Mouse (Mus musculus) neural tube, embryonic 15.5 days (tissue): Measurements from ENCODE around the gene Adam22. TPM values are rescaled to one million over a fixed set of nuclear protein-coding genes. Genes with fewer than 3 reads are reported as not detected.

ENCODE experiments used
- ATAC-seq: fragments of 200-750 bp; cut with Nextera tagmentation; 2 replicates; pipeline ENCODE4 v1.8.0; 2017; ENCODE audit warnings: mild to moderate bottlenecking, moderate TSS enrichment, moderate library complexity; ENCODE audit not compliant: low FRiP score
- H3K27ac ChIP-seq: fragments of 300-500 bp; sonication (generic); replicated peaks from 2 replicates; pipeline ENCODE4 v1.5.1; 2015; ENCODE audit warnings: mild to moderate bottlenecking, inconsistent platforms
- H3K27me3 ChIP-seq: fragments of 300-500 bp; sonication (generic); replicated peaks from 2 replicates; pipeline ENCODE4 v1.6.1; 2015; ENCODE audit warnings: inconsistent platforms
- H3K36me3 ChIP-seq: fragments of 300-500 bp; sonication (generic); 2 replicates; pipeline ENCODE4 v1.6.1; 2015; ENCODE audit warnings: inconsistent platforms
- H3K4me1 ChIP-seq: fragments of 300-500 bp; sonication (generic); 2 replicates; pipeline ENCODE4 v1.6.1; 2015; ENCODE audit warnings: inconsistent platforms
- H3K4me2 ChIP-seq: fragments of 300-500 bp; sonication (generic); 2 replicates; pipeline ENCODE4 v1.6.1; 2015; ENCODE audit warnings: inconsistent platforms, mild to moderate bottlenecking, moderate library complexity
- H3K4me3 ChIP-seq: fragments of 300-500 bp; sonication (generic); replicated peaks from 2 replicates; pipeline ENCODE4 v1.5.1; 2015; ENCODE audit warnings: mild to moderate bottlenecking, inconsistent platforms
- H3K9ac ChIP-seq: fragments of 300-500 bp; sonication (generic); replicated peaks from 2 replicates; pipeline ENCODE4 v1.6.1; 2015; ENCODE audit warnings: mild to moderate bottlenecking, inconsistent platforms
- H3K9me3 ChIP-seq: fragments of 300-500 bp; sonication (generic); replicated peaks from 2 replicates; pipeline ENCODE4 v1.6.1; 2016; ENCODE audit warnings: inconsistent platforms
- WGBS: fragments of 180-500 bp; shearing (Covaris S2); methylation state at CpG from one replicate; pipeline ENCODE4 v1.1.7; 2015; ENCODE audit warnings: mixed read lengths; 5-methylcytosine and 5-hydroxymethylcytosine counted together
- polyA plus RNA-seq: library from polyadenylated mRNA; unstranded; fragments of >200 nt; fragmentation: Nextera tagmentation; extraction: Ambion mirVana; gene quantifications from 2 replicates; pipeline ENCODE4 v1.2.1, GENCODE M21; 2015

The Adam22 gene
- polyA plus RNA-seq, 1 experiment from 2014 or later: 42.3 TPM

GRCm38 (mm10) chr5:8312324-8312723 lies 55.6 kb downstream of the Adam22 start:
- no peaks in the 10 kb centered on the region for H3K36me3 ChIP-seq
- WGBS: 97% methylated on average over 2 of the region's 2 CpGs
- no peak overlapping the region for H3K27ac ChIP-seq
- no peak overlapping the region for H3K4me3 ChIP-seq
- no peak overlapping the region for H3K9ac ChIP-seq
- H3K27me3 ChIP-seq: no peaks in the 10 kb centered on the region
- no peaks in the 10 kb centered on the region; the same call in 1 of the 2 replicates for H3K4me1 ChIP-seq
- no peaks in the 10 kb centered on the region for H3K9me3 ChIP-seq
- H3K4me2 ChIP-seq: no peak overlapping the region
- ATAC-seq: no peak

GRCm38 (mm10) chr5:8310907-8311306 lies 57.1 kb downstream of the Adam22 start:
- no peak for ATAC-seq
- Histone ChIP-seq H3K4me1 (no peaks in the 10 kb centered on the region; the same call in 1 of the 2 replicates), H3K4me3 (no peak overlapping the region), H3K27me3 (no peaks in the 10 kb centered on the region), H3K36me3 (no peaks in the 10 kb centered on the region), H3K4me2 (no peak overlapping the region), H3K9me3 (no peaks in the 10 kb centered on the region), H3K27ac (no peak overlapping the region; the same call in 1 of the 2 replicates), H3K9ac (no peak overlapping the region)
- 80% methylated on average over 4 of the region's 4 CpGs for WGBS

GRCm38 (mm10) chr5:8297719-8298419 lies 70.1 kb downstream of the Adam22 start:
- H3K4me2 ChIP-seq: no peak overlapping the region
- no peak overlapping the region for H3K4me3 ChIP-seq
- ATAC-seq: peak; percentile 66; the same call in 1 of the 2 replicates
- H3K4me1 ChIP-seq: peaks cover 3% of the 10 kb centered on the region; the same call in 1 of the 2 replicates
- 55% methylated on average over 10 of the region's 10 CpGs for WGBS
- H3K27me3 ChIP-seq: no peaks in the 10 kb centered on the region
- no peak overlapping the region for H3K27ac ChIP-seq
- H3K9me3 ChIP-seq: no peaks in the 10 kb centered on the region
- no peaks in the 10 kb centered on the region for H3K36me3 ChIP-seq
- no peak overlapping the region for H3K9ac ChIP-seq

GRCm38 (mm10) chr5:8293287-8293686 lies 74.7 kb downstream of the Adam22 start:
- 7% methylated on average over 1 of the region's 1 CpGs for WGBS
- Histone ChIP-seq H3K27ac (no peak overlapping the region), H3K9me3 (no peaks in the 10 kb centered on the region), H3K4me1 (peaks cover 7% of the 10 kb centered on the region; the same call in 1 of the 2 replicates), H3K4me2 (no peak overlapping the region), H3K36me3 (no peaks in the 10 kb centered on the region), H3K27me3 (no peaks in the 10 kb centered on the region), H3K4me3 (no peak overlapping the region), H3K9ac (no peak overlapping the region)
- no peak for ATAC-seq

- H3K27me3 ChIP-seq: no peaks in the 10 kb centered on the region
- H3K27ac ChIP-seq: no peak overlapping the region
- no peak for ATAC-seq
- peaks cover 7% of the 10 kb centered on the region; the same call in 1 of the 2 replicates for H3K4me1 ChIP-seq
- no peak overlapping the region for H3K4me3 ChIP-seq
- H3K9ac ChIP-seq: no peak overlapping the region
- no peaks in the 10 kb centered on the region for H3K9me3 ChIP-seq
- H3K36me3 ChIP-seq: no peaks in the 10 kb centered on the region
- WGBS: 82% methylated on average over 1 of the region's 1 CpGs
- H3K4me2 ChIP-seq: no peak overlapping the region
Observed at GRCm38 (mm10) chr5:8291496-8291895, 76.5 kb downstream of the Adam22 start.

GRCm38 (mm10) chr5:8289678-8290614 lies 78.0 kb downstream of the Adam22 start:
- no peaks in the 10 kb centered on the region for H3K27me3 ChIP-seq
- peak overlapping the region; percentile 6; the same call in 1 of the 2 replicates for H3K27ac ChIP-seq
- H3K9me3 ChIP-seq: no peaks in the 10 kb centered on the region
- no peak overlapping the region for H3K4me2 ChIP-seq
- no peak overlapping the region for H3K9ac ChIP-seq
- no peaks in the 10 kb centered on the region for H3K36me3 ChIP-seq
- no peak overlapping the region for H3K4me3 ChIP-seq
- peaks cover 7% of the 10 kb centered on the region; the same call in 1 of the 2 replicates for H3K4me1 ChIP-seq
- no peak for ATAC-seq
- WGBS: 47% methylated on average over 6 of the region's 6 CpGs

- Histone ChIP-seq H3K4me3 (no peak overlapping the region), H3K4me1 (no peaks in the 10 kb centered on the region), H3K27me3 (no peaks in the 10 kb centered on the region), H3K9ac (no peak overlapping the region), H3K27ac (no peak overlapping the region), H3K4me2 (no peak overlapping the region), H3K36me3 (no peaks in the 10 kb centered on the region), H3K9me3 (no peaks in the 10 kb centered on the region)
- no peak for ATAC-seq
- 69% methylated on average over 5 of the region's 5 CpGs for WGBS
Observed at GRCm38 (mm10) chr5:8284123-8284522, 83.8 kb downstream of the Adam22 start.

- Histone ChIP-seq H3K4me2 (no peak overlapping the region), H3K4me3 (no peak overlapping the region), H3K9ac (no peak overlapping the region), H3K36me3 (no peaks in the 10 kb centered on the region), H3K27me3 (no peaks in the 10 kb centered on the region), H3K4me1 (no peaks in the 10 kb centered on the region), H3K9me3 (no peaks in the 10 kb centered on the region), H3K27ac (no peak overlapping the region)
- WGBS: 83% methylated on average over 1 of the region's 1 CpGs
- no peak for ATAC-seq
Observed at GRCm38 (mm10) chr5:8276141-8276540, 91.8 kb downstream of the Adam22 start.

- ATAC-seq: no peak
- no peak overlapping the region for H3K4me2 ChIP-seq
- H3K4me3 ChIP-seq: no peak overlapping the region
- no peaks in the 10 kb centered on the region for H3K27me3 ChIP-seq
- no peak overlapping the region for H3K9ac ChIP-seq
- WGBS: 96% methylated on average over 1 of the region's 1 CpGs
- no peak overlapping the region for H3K27ac ChIP-seq
- H3K9me3 ChIP-seq: no peaks in the 10 kb centered on the region
- H3K36me3 ChIP-seq: no peaks in the 10 kb centered on the region
- H3K4me1 ChIP-seq: no peaks in the 10 kb centered on the region
Observed at GRCm38 (mm10) chr5:8257366-8257765, 110.6 kb downstream of the Adam22 start.

- H3K4me3 ChIP-seq: no peak overlapping the region
- WGBS: 91% methylated on average over 4 of the region's 4 CpGs
- no peaks in the 10 kb centered on the region for H3K9me3 ChIP-seq
- H3K4me2 ChIP-seq: no peak overlapping the region
- no peaks in the 10 kb centered on the region for H3K36me3 ChIP-seq
- no peak overlapping the region for H3K27ac ChIP-seq
- H3K4me1 ChIP-seq: no peaks in the 10 kb centered on the region
- no peaks in the 10 kb centered on the region for H3K27me3 ChIP-seq
- no peak overlapping the region for H3K9ac ChIP-seq
- no peak for ATAC-seq
Observed at GRCm38 (mm10) chr5:8256487-8256886, 111.5 kb downstream of the Adam22 start.

GRCm38 (mm10) chr5:8244696-8245095 lies 123.3 kb downstream of the Adam22 start:
- 96% methylated on average over 7 of the region's 7 CpGs for WGBS
- ATAC-seq: no peak
- H3K27ac ChIP-seq: no peak overlapping the region
- no peaks in the 10 kb centered on the region for H3K27me3 ChIP-seq
- H3K36me3 ChIP-seq: no peaks in the 10 kb centered on the region
- no peaks in the 10 kb centered on the region for H3K9me3 ChIP-seq
- H3K9ac ChIP-seq: no peak overlapping the region
- H3K4me2 ChIP-seq: no peak overlapping the region
- H3K4me1 ChIP-seq: no peaks in the 10 kb centered on the region
- H3K4me3 ChIP-seq: no peak overlapping the region
